Mouse (Mus musculus) embryonic facial prominence, embryonic 11.5 days (tissue): ENCODE results near the gene 1700001P01Rik. TPM values are rescaled to one million over a fixed set of nuclear protein-coding genes. Genes with fewer than 3 reads are reported as not detected.

Experiments used
- ATAC-seq: fragments of 200-750 bp; cut with Nextera tagmentation; replicated peaks from 2 replicates; pipeline ENCODE4 v1.8.0; 2017; ENCODE audit warnings: low read depth; ENCODE audit not compliant: insufficient number of reproducible peaks, low FRiP score, low TSS enrichment
- DNase-seq: peaks from one replicate; pipeline ENCODE4 v3.0.0-alpha.2; 2015; ENCODE audit warnings: low spot score
- H3K27ac ChIP-seq: fragments of 300-500 bp; sonication (generic); replicated peaks from 2 replicates; pipeline ENCODE4 v1.5.1; 2014; ENCODE audit warnings: mild to moderate bottlenecking, low read depth, low read length, control low read depth
- H3K27me3 ChIP-seq: fragments of 300-500 bp; sonication (generic); 2 replicates; pipeline ENCODE4 v1.6.1; 2014; ENCODE audit warnings: mild to moderate bottlenecking, low read length, moderate library complexity, mixed read lengths; ENCODE audit not compliant: control insufficient read depth, insufficient read depth
- H3K36me3 ChIP-seq: fragments of 300-500 bp; sonication (generic); replicated peaks from 2 replicates; pipeline ENCODE4 v1.6.1; 2014; ENCODE audit warnings: low read depth, mild to moderate bottlenecking, low read length, moderate library complexity, mixed read lengths; ENCODE audit not compliant: control insufficient read depth, insufficient read depth
- H3K4me1 ChIP-seq: fragments of 300-500 bp; sonication (generic); 2 replicates; pipeline ENCODE4 v1.6.1; 2014; ENCODE audit warnings: low read length, mixed read lengths; ENCODE audit not compliant: control insufficient read depth, insufficient read depth
- H3K4me2 ChIP-seq: fragments of 300-500 bp; sonication (generic); 2 replicates; pipeline ENCODE4 v1.6.1; 2014; ENCODE audit warnings: low read depth, mild to moderate bottlenecking, control low read depth, low read length, moderate library complexity
- H3K4me3 ChIP-seq: fragments of 300-500 bp; sonication (generic); 2 replicates; pipeline ENCODE4 v1.5.1; 2014; ENCODE audit warnings: low read depth, low read length, control low read depth
- H3K9ac ChIP-seq: fragments of 300-500 bp; sonication (generic); replicated peaks from 2 replicates; pipeline ENCODE4 v1.6.1; 2014; ENCODE audit warnings: mild to moderate bottlenecking, control low read depth, low read length
- H3K9me3 ChIP-seq: fragments of 300-500 bp; sonication (generic); replicated peaks from 2 replicates; pipeline ENCODE4 v1.6.1; 2016; ENCODE audit warnings: mild to moderate bottlenecking, low read length, inconsistent platforms, mixed read lengths; ENCODE audit not compliant: control insufficient read depth
- WGBS: fragments of 180-500 bp; shearing (Covaris S2); extraction: QIAGEN DNeasy Blood & Tissue Kit; methylation state at CpG from one replicate; pipeline ENCODE4 v1.1.7; 2014; 5-methylcytosine and 5-hydroxymethylcytosine counted together
- polyA plus RNA-seq: library from polyadenylated mRNA; unstranded; fragments of >200 nt; fragmentation: Nextera tagmentation; extraction: Ambion mirVana; gene quantifications from 2 replicates; pipeline ENCODE4 v1.2.1, GENCODE M21; 2014

Gene 1700001P01Rik
- polyA plus RNA-seq, 1 experiment from 2014 or later = not detected

DNA sequence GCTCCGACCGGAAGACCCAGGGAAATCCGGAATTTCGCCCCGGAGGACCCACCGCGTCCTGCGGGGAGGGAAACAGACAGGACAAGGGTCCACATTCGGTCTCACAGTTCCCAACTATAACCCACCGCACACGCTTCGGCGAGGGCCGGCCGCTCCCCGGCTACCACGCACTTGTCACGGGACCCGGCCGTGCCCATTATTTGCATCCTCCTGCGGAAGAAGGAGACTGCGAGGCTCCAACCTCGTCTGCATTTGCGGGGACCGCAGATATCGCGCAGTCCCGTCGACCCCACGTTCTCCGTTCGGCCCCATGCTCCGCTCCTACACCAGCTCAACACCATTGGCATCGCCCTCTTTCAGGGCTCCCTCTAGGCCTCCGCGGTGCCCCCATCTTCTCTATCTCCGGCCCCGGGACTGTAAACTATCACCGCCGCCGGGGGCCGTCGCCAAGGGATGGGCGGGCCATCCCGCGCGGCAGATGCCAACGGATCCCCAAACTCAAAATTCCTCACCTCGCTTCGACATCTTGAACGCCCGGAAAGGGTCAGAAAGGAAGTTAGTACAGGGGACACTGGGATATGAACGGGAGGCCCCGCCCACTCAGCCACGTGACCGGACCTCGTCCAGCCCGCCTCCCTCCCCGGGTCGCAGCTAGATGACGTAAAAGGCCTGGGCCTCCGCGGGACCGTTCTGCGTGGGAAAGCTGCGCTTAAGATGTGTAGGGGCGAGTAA is 6.3 kb upstream of the 1700001P01Rik start, which contains the start of gene Rpl23:
Rpl23 (minus strand) TSS at position 606 of the 732 bp plus-strand sequence.
- DNase-seq (peak; percentile 100), ATAC-seq (peak; percentile 86)
- Histone ChIP-seq H3K4me2 (peak within 1 kb of the TSS; percentile 67), H3K27ac (peak within 1 kb of the TSS; percentile 77), H3K4me3 (peak within 1 kb of the TSS; percentile 96), H3K9me3 (no peaks in the 10 kb centered on the region), H3K4me1 (peaks cover 8% of the 10 kb centered on the region; the same call in 1 of the 2 replicates), H3K27me3 (no peaks in the 10 kb centered on the region), H3K36me3 (peaks cover 15% of the 10 kb centered on the region), H3K9ac (peak within 1 kb of the TSS; percentile 100)
- under 1% methylated on average over 67 of the region's 67 CpGs for WGBS

DNA sequence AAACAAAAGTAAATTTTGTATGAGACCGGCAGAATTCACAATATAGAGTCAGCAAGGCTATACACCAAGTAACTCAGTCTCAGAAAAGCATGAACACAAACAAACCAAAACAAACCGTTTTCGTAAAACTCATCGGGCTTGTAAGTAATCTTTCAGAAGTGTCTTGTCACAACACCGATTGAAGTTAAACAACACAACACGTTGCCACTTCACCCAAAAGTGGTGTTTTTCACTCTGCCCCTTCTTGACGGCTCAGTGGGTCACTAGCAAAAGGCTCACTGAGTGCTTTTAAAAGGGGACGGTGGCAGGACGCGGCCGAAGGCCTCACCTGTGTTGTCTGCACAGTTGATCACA is 5.7 kb upstream of the 1700001P01Rik start:
- no peak overlapping the region; the same call in 1 of the 2 replicates for H3K27ac ChIP-seq
- DNase-seq (no peak), ATAC-seq (no peak)
- WGBS = 2% methylated on average over 11 of the region's 11 CpGs
- peaks cover 8% of the 10 kb centered on the region; the same call in 1 of the 2 replicates for H3K4me1 ChIP-seq
- peak overlapping the region; percentile 96 for H3K4me3 ChIP-seq
- H3K27me3 ChIP-seq = no peaks in the 10 kb centered on the region
- no peaks in the 10 kb centered on the region for H3K9me3 ChIP-seq
- peaks cover 15% of the 10 kb centered on the region for H3K36me3 ChIP-seq
- H3K4me2 ChIP-seq = peak overlapping the region; percentile 67
- peak overlapping the region; percentile 100 for H3K9ac ChIP-seq

DNA sequence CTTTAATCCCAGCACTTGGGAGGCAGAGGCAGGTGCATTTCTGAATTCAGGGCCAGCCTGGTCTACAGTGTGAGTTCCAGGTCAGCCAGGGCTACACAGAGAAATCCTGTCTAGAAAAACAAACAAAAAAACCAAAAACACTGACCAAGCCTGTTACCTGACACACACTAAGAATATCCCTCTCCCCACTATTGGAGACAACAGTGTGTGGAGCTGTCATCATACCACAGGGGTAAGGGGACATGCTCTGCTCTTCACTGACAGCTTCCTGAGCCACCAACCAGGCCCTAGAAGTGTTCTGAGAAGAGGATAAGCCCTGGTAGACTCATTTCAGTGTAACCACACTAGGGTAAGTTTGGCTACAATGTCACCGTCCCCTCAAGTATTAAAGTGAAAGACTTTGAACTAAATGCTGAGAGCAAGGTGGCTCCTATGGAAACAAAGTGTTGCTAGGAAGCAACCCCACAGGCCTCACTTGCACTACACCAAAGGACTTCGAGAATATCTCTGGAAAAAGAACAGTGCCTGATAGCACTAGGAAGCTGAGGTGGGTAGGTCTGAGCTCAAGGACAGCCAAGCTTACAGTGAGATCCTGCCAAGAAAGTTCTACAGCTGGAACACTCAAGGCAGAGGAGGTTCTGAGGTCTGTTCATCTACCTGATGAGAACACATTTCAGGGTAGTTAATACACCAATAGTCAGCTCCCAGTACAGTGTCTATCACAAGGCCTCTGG is 4.4 kb upstream of the 1700001P01Rik start:
- Histone ChIP-seq H3K4me1 (peaks cover 8% of the 10 kb centered on the region; the same call in 1 of the 2 replicates), H3K27ac (no peak overlapping the region), H3K27me3 (no peaks in the 10 kb centered on the region), H3K9me3 (no peaks in the 10 kb centered on the region), H3K4me3 (no peak overlapping the region), H3K36me3 (peaks cover 15% of the 10 kb centered on the region), H3K4me2 (no peak overlapping the region; the same call in 1 of the 2 replicates), H3K9ac (peak overlapping the region; percentile 100)
- DNase-seq (no peak), ATAC-seq (no peak)
- WGBS = 84% methylated on average over 2 of the region's 2 CpGs

DNA sequence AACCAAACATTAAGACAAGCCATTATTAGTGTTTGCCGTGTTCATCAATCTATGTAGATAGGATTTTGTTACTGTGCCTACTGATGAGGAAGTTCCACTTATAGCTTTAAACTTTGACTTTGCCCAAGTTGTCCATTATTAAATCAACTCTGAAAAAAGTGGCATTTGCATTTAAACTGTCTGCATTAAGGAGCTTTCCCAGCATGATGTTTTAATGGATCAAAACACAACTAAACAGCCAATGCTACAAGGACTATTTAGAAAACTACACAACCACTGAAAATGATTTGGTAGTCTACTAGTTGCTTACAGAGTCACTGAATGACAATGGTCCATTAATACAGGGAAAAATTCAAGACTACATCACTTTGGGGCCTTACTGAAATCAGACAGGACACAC is 3.2 kb upstream of the 1700001P01Rik start:
- no peak overlapping the region for H3K9ac ChIP-seq
- 88% methylated on average over 1 of the region's 1 CpGs for WGBS

DNA sequence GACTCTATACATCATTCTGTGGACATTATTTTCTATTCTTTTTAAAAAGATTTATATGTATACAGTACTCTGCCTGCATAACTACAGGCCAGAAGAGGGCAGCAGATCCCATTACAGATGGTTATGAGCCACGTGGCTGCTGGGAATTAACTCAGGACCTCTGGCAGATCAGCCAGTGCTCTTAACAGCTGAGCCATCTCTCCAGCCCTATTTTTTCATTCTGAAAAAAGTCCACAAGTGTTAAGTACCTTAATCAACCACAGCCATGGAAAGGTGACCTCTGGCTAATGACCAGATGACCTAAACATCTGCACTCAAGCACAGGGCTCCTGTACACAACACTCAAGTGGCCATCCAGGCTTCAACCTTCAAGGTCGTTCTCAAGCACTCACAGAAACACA is 1.4 kb upstream of the 1700001P01Rik start:
- Histone ChIP-seq H3K4me3 (no peak overlapping the region), H3K27me3 (no peaks in the 10 kb centered on the region), H3K4me2 (no peak overlapping the region), H3K9me3 (no peaks in the 10 kb centered on the region), H3K36me3 (peaks cover 15% of the 10 kb centered on the region), H3K4me1 (peaks cover 8% of the 10 kb centered on the region; the same call in 1 of the 2 replicates), H3K9ac (no peak overlapping the region), H3K27ac (no peak overlapping the region)
- ATAC-seq = no peak
- 43% methylated on average over 2 of the region's 2 CpGs for WGBS
- DNase-seq = no peak

More for the DNA sequence above, 3.2 kb upstream of the 1700001P01Rik start:
- no peak overlapping the region for H3K4me2 ChIP-seq
- H3K27ac ChIP-seq = no peak overlapping the region
- ATAC-seq (no peak), DNase-seq (no peak)
- no peaks in the 10 kb centered on the region for H3K27me3 ChIP-seq
- H3K9me3 ChIP-seq = no peaks in the 10 kb centered on the region
- peaks cover 8% of the 10 kb centered on the region; the same call in 1 of the 2 replicates for H3K4me1 ChIP-seq
- H3K36me3 ChIP-seq = peaks cover 15% of the 10 kb centered on the region
- H3K4me3 ChIP-seq = no peak overlapping the region

DNA sequence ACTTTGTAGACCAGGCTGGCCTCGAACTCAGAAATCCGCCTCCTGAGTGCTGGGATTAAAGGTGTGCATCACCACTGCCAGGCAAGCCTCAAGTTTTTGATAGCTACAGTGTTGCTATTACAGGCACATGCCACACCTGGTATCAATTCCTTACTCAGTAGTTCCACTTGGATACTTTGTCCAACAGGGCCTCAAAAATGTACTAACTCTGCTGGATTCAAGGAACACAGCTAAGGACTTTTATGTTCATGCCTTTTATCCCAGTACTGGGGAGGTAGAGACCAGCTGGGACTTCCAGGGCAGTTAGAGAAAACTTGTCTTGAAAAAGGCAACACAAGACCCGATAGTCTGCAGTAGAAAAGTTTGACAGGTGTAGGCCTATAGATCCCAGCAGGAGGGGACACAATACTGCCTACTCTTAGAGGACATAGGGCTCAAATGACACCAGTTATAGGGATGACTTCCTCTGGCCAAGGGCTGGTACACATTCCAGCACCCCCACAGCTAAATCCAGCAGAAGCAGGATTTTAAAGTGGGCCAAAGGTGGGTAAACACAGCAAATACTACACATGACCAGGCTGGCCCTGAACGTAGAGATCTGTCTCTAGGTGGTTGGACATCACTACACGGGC is 895 bp upstream of the 1700001P01Rik start:
- no peak for ATAC-seq
- 58% methylated on average over 5 of the region's 5 CpGs for WGBS
- no peak overlapping the region for H3K4me3 ChIP-seq

DNA sequence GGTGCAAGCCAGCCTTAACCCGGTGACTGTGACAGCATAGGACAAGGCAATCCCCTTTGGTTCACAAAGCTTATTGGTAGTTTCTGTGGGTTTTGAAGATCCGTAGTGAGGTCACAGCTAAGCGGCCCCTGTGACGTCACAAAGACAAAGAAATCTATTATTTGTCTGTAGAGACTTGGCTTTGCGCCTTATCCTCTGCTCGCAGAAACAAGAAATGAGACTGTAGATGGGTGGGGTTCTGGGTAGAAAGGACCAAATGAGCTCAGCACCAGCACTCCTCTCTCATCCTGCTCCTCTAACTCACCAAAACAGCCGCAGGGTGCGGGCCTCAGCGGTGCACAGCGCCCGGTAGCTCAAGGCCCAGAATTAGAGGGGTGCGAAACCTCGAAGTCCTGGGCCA is 532 bp downstream of the 1700001P01Rik start:
- no peak overlapping the region for H3K27ac ChIP-seq
- DNase-seq (no peak), ATAC-seq (no peak)
- H3K4me2 ChIP-seq = no peak overlapping the region
- no peaks in the 10 kb centered on the region for H3K9me3 ChIP-seq
- WGBS = 79% methylated on average over 13 of the region's 13 CpGs
- H3K36me3 ChIP-seq = peaks cover 13% of the 10 kb centered on the region
- no peak overlapping the region for H3K9ac ChIP-seq
- no peak overlapping the region for H3K4me3 ChIP-seq
- 0 out of 2 replicates have a peak, but pooled peaks cover 3% of the 10 kb centered on the region for H3K4me1 ChIP-seq
- no peaks in the 10 kb centered on the region for H3K27me3 ChIP-seq

More for the DNA sequence above, 895 bp upstream of the 1700001P01Rik start:
- peaks cover 8% of the 10 kb centered on the region; the same call in 1 of the 2 replicates for H3K4me1 ChIP-seq
- H3K9ac ChIP-seq = no peak overlapping the region
- DNase-seq = no peak
- no peaks in the 10 kb centered on the region for H3K9me3 ChIP-seq
- H3K4me2 ChIP-seq = no peak overlapping the region
- no peaks in the 10 kb centered on the region for H3K27me3 ChIP-seq
- peaks cover 15% of the 10 kb centered on the region for H3K36me3 ChIP-seq
- H3K27ac ChIP-seq = no peak overlapping the region
